Mouse (Mus musculus) lung, postnatal 14 days (tissue): ENCODE measurements around the gene Olfr1303.

Source experiments
- DNase-seq: peaks from one replicate; pipeline ENCODE4 v3.0.0; 2021

Gene Olfr1303

GRCm38 (mm10) chr2:111820240-111820639, at the start of gene Olfr1303:
Gene Olfr1303 (minus strand): TSS chr2:111820340.
- no peak for DNase-seq

DNA sequence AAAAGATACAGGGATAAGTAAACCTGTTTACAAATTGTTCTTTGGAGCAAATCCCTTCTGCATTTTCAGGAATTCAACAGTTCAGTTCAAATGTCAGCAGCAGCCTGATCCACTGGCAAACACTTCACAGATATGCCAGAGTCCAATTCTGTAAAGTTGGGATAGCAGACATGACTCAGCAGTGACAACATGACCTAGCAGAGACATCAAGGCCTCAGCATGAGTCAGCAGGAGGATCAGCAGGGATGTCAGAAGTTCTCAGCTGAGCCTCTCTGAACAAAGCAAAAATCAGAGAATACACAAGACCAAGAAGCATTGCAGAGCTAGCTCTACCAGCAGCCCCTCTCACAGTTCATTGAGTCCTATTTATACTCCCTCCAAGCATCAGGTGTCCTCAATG, 7.2 kb downstream of the Olfr1303 start:
- DNase-seq = no peak

DNA sequence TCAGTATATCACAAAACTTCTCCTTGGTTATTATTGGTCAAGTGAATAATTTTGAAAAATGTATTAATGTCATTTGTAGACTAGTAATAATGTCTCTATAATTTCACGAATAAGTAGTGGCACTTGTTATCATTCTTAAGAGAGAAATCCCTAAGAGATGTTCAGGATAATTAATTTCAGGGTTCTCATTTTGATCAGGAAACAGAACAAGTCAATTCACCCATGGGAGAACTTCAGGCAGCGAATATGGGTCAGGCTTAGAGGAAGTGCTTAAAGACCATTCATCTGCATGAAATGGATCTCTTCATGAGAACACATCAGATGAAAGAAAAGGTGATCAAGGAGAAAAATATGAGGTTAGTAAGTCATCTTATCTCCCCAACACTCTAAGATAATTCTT, 43.0 kb downstream of the Olfr1303 start, which contains the start of gene Olfr1302:
Gene Olfr1302 (plus strand): TSS at position 301 of the 400 bp plus-strand sequence.
- no peak for DNase-seq
